Mouse (Mus musculus) adrenal gland, postnatal 4 days (tissue): ENCODE data around the gene Aunip. TPM values are rescaled to one million over a fixed set of nuclear protein-coding genes. Genes with fewer than 3 reads are reported as not detected.

Source experiments
- DNase-seq, 2 experiments: peaks; one replicate each; pipeline ENCODE4 v3.0.0; 2021 to 2022; ENCODE audit warnings: low spot score in 2 of 2, mixed read lengths in 2 of 2
- total RNA-seq, 2 experiments: library from RNA; stranded (reverse); gene quantifications; 2 replicates each; pipeline ENCODE4 v1.2.3; 2021

The Aunip gene
- total RNA-seq, 2 experiments from 2014 or later = 4.7 to 5.4 TPM

DNA sequence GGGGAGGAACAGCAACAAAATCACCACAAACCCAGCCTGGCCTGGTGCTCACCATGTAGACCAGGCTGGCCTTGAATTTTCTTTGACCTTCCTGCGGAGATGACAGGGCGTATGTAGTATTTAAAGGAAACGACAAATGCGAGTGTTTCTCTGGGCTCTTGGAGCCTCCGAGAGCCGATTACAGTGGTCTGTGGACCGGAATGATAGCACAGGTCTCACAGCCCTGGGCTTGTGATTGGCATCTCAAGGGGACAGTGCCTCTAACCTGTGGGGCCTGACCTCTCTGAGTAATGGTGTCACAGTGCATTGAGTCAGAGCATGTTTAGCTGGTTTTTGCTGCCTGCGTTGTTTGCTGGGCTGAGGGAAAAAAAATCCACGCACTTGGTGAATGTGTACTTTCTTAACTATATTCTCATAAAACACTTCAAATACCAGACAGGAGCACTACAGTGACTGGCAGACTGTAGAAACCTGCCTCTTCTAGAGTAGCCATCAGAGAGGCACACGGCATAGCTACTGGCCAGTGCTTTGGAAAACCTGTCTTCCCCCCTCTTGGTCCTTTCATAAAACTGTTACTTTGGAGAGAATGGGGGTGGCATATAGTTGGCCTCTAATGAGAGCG, 3.6 kb downstream of the Aunip start:
- no peak for DNase-seq

DNA sequence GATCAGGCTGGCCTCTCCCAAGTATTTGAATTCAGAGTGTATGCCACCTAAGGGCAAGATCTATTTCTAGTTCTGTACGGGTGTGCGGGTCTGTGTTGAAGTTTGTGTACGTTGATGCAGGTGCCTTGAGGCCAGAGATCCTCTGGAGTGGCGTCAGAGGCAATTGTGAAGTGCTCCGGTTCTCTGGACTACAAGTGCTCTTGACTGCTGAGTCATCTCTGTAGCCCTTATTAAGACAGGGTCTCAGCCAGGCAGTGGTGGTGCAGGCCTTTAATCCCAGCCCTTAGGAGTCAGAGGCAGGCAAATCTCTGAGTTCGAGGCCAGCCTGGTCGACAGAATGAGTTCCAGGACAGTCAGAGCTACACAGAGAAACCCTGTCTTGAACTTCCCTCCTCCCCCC, 4.8 kb downstream of the Aunip start:
- DNase-seq = no peak

DNA sequence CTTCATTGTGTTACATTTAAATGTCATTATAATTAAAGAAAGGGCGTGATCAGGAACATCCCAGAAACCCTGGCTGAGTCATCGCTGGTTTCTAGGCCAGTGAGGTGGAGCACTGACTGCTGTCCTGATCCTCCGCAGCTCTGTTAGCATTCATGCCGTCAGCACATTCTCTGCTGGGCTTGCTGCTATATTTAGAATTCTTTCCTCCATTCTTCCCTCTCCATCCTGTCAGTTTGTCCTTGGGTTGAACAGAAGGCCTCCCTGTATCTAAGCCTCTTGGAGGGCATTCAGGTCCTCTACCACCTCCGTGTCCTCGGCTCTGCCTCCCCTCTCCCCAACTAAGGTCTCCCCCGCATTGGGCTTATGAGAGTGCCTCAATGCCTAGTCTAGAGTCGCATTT, 6.2 kb downstream of the Aunip start:
- no peak for DNase-seq

DNA sequence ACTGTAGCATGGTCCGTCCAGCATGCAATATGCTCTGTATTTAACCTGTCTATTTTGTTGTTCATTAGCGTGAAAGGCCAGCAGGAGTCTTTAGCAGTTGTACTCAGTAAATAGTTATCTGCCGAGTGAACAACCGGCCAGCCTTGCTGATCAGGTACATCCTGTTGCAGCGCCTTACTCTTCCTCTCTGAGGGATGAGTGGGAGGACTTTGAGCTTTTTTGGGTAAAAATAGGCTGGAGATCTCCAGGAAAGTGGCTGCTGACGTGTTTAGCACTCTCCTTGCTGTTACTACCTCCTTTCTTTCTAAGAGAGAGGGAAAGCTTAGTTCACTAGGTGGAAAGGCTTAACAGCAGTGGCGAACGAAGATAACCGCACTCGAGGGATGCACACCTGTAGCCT, 6.9 kb downstream of the Aunip start:
- DNase-seq = no peak

DNA sequence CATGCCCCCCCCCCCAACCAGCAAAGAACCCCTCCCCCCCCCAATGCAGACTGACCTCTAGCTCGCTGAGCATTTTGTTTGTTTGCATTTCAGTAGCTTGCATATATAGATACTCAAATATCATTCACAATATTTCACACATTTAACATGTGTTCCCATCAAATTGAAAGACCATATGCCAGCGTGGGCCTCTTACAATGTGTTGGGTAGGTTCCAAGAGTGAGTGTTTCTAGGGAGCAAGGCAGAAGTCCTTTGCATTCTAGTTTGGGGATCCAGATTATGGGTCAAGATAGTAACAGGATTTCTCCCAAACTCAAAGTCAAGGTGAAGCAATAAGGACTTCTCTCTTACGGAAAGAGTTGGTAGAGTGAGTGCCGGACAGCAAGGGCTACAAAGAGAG, 7.7 kb downstream of the Aunip start:
- no peak for DNase-seq

DNA sequence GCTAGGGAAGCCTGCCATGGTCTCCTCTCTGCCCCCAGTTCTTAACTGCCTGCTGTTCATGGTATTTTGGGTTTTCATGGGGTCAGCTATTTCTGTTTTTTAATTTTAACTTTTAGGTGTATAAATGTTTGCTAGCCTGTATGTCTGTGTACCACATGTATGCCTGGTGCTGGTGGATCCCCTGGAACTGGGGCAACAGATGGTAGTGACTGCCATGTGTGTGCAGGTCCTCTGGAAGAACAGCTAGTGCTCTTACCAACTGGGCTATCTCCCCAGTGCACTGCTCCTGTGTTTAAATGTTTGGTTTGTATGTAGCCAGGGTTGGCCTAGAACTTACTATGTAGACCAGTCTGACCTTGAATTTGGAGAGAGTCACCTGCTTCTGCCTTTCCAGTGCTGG, 8.5 kb downstream of the Aunip start:
- DNase-seq = no peak

DNA sequence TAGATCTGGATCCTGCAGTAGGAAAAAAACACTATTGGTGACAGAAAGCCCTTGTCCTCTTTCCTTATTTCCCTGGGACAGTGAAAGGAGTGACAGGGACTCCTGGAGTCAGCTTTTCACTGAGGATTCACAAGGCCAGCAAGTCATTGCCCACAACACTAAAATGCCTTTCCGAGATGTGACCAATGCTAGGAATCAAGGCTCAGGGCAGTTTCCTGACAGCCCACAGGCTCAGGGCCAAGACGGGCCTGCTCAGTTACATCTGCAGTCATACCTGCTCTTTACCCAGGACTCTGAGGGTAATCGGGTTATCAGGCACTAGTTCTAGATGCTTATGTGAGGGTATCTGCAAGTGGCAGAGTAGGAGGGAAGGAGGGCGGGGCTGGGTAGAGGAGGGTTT, 12.6 kb downstream of the Aunip start:
- no peak for DNase-seq

DNA sequence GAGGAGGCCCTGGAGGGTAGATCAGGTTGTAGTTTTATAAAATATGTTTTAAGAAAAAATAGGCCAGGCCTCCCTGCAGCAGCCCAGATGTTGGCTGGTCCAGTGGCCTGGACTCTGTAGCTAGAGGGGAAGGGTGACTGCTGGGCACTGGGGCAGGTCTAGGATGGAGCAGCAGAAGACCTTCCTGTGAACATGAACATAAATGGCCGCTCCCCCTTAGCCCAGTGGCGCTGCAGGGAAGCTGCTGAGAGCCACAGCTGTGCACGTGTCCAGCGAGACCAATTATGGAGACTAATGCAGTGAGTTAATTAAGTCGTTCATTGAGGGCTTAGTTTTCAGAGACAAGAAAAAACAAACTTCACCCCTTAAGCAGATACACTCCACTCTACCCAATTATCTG, 15.0 kb downstream of the Aunip start:
- DNase-seq = no peak

DNA sequence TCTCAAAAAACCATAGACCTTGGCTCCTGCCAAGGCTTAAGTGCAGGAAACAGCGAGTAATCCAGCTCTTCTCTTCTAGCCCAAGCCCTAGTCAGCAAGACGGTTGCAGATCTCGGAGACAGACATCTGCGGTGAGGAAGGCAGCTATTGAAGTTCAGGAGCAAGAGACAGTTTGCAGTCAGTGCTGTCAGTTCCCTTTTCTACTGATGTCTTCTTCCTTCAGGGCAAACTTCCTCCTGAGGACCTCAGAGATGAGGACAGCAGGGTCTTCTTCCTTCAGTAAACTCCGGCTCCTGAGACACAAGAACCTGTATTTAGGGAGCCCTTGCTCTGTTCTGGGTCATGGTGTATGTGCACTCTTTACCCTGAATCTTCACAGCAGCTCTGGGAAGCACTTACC, 15.4 kb downstream of the Aunip start:
- DNase-seq = no peak

DNA sequence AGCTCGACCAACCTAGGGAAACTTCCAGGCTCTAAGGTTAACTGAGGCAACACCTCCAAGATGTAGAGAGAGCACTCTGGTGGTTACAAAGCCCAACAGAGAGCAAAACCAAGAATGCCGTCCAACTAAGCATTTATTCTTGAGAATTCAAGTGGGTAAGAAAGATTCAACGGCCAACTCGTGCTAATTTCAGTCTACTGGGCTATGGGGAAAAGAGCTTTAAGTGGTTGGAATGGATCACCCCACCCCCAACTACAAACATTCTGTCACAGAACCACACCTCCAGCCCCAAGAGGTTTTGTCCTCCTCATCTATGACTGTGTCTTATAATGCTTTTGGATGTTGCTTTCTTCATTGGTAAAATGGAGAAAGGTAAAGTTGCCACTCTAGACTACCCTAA, 22.1 kb downstream of the Aunip start:
- no peak for DNase-seq

DNA sequence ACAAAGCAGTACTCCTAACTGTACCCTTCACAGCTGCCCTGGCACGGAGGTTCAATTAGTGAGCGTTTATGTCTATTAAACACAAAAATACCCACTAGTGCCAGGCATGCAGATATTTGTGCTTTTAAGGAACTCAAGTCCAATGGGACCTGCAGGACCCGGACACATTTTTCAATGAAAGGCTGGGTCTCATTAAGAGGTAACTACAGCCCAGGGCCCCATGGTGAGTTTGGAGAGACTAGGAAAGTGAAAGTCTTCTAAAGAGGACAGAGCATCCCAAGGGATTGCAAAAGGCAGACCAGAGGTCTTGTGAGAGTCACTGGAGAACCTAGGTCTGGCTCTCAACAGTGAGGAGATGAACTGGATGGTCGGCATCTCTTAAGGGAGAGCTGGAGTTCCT, 22.6 kb downstream of the Aunip start:
- no peak for DNase-seq

DNA sequence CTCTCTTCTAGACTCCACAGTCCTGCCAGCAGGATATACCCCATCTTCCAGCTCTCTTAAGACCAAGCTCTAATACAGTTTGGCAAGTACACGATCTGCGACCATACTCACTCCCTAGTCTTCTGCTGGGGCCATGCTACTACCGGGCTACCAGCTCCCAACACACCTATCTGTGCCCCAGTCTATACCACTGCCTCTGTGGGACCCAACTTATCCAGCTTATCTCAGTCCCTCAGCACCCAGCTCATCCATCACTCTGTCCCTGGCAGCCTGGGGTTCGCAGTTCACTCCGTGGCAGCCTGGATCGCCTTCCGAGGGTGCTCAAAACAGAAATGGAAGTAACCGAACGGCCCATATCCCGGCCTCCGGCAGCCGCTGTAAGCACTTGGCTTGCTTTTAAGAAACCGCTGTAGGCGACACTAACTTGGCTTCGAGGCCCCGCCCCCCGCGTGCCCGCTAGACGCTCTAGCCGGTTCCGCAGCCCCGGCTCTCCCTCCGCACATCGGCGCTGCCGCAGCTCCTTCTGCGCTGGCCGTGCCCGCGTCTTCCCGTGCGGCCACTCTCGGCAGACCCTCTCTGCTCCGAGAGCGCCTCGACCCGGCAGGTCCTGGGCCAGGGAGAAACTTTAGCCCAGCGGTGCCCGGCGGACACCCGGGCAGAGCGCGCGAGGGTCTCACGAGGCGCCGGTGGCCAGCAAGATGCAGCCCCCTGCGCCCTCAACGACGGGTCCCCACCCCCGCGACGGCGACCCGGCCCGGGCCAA, 23.5 kb downstream of the Aunip start:
- DNase-seq = peak in 1 of 2 experiments; percentile 47

DNA sequence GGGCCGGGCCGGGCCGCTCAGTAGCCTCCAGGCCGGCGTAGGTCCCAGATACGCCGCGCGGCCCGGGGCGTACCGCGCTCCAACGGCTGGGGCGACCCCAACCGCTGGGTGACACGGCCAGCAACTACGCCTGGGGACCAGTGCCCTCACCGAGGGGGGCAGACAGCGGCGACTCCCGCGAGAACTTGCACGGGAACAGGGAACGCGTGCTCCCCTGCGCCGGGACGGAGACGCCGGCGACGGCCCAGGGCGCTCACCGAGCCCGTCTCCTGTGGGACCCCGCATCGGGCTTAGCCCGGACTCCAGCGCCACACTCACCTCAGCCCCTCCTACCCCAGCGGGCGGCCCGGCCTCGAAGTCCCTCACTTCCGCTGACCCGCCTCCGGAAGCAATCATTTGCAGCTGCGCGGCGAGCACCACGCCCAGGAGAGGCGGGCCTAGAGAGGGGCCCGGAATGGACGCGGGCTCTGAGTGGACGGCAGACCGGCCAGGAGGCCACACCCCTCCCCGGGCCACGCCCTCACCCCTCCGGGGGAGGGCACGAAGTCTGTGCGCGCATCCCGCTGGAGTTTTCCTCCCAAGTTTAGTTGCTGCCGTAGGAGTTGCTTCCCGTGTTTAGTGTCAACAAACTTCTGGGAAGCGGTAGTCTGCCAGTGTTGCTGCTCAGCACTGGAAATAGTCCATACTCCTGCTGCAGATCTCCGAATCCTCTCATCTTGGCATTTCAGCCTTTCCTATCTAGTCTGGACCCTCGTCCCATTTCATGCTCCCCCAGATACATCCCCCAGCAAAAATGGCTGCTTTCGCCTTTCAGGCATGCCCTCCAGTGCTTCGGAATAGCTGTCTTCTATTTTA, 24.4 kb downstream of the Aunip start, which contains the start of gene Mtfr1l:
TSS of gene Mtfr1l (minus strand) at position 456 of the 855 bp plus-strand sequence.
- peak; percentile 93 to 97 for DNase-seq

DNA sequence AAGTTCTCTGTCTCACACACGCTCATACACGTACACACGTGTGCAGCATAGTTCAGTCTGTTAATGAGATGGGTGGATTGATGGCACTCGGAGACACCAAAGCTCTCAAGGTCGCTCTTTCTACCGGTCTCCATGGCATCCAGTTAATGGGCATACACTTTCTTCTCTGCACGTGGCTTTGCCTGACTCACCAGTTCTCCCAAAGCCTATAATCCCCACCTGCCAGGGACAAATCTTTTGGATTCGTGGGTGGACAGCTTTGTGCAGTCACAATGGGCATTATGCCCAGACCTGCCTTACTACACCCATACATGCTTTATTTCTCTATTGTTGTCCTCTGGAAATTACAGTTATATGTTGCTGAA, 25.0 kb downstream of the Aunip start:
- no peak for DNase-seq

DNA sequence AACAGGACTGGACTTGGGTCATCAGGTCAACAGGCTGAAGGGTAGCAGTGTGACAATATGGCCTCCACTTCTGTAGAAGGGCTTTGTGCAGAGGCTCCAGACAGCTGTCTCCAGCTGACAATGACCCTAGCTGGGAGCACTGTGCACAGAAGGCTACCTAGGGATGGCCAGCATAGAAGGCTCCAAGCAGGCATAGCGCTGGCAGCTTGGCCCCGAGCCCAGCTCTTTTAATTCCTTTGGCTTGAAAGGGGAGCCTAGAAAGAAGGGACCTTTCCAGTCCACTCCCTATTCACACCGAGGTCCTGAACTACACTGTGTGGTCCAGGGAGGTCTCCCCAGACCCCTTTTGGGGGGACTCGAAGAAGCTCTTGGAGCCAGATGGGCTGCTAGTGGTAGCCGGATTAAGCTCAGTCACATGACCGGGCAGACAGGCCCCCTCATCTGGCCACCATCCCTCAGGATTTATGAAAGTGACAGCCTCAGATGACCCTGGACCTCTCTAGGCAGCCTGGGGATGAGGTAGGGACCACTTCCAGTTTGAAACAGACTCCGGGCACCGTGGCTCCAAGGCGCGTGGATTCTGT, 28.3 kb downstream of the Aunip start:
- DNase-seq = no peak

DNA sequence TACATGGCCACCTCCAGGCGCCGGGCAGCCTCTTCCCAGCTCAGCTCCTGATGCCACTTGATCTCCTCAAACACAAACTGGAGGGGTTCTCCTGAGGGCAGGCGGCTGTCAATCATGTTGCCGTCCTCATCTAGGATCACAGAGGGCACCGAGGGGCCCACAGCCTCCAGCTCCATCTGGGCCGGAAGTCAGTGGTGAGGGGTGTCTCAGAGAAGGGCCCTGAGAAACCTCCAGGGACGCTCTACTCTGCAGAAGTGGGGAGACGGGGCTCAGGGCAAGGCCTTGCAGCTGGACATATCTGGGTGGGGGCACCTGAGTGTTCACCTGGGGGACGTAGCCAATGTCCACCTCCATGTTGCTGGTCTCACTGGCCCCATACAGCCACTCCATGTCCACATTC, 31.9 kb downstream of the Aunip start:
- DNase-seq = no peak

DNA sequence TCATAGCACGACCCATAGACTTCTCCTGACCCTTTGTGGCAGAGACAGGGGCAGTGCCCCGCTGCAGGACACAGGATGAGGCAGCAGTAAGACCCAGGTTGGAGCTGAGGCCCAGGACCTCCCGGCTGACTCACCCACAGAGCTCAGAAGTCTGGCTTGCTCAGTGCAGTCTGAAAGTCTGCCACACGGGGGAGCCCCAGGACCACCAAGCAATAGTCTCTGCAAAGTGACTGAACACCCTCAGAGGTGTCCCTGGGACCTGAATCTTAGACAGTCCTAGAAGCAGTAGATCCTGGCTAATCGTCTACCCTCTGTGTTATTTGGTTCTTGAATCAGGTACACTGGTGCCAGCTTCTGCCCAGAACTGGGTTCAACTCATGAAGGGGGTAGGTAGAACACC, 32.5 kb downstream of the Aunip start:
- peak; percentile 87 to 94 for DNase-seq

DNA sequence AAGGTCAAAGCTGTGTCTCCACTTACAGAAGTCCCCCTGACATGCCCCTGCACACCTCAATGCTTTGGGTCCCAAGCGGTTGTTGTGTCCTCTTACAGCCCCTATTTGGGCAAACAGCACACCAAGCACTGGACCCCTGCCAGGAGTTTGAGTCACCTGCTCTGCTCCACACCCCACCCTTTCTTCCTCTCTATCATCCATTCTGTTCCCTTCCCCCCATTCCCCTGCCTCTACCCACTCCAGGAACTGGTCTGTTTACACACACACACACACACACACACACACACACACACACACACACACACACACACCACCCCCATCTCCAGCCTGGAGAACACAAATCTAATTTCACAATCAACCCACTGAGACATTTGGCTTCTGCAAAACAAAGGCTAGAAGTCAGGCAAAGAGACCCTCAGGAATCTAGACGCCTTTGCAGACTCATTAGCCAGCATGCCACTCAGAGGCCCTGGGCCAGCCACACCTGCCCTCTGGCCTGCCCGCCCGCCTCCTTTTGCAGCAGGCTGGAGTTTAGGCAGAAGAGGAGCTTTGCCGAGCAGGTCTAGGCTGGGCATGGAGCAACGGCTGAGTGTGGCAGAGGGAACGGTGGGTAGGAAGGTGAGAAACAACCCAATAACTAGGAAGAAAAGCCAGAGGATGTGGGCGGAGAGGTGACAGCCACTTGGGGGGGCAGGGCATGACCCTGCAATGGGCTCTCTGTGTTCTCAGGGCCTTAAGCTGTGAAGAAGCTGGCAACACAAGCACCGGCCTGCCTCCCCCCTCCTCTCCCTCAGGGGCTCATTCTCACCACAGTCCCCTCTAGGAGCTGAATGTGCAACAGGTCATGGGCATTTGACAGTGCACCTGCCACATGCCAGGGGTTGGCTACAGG, 36.3 kb downstream of the Aunip start:
- DNase-seq = no peak

DNA sequence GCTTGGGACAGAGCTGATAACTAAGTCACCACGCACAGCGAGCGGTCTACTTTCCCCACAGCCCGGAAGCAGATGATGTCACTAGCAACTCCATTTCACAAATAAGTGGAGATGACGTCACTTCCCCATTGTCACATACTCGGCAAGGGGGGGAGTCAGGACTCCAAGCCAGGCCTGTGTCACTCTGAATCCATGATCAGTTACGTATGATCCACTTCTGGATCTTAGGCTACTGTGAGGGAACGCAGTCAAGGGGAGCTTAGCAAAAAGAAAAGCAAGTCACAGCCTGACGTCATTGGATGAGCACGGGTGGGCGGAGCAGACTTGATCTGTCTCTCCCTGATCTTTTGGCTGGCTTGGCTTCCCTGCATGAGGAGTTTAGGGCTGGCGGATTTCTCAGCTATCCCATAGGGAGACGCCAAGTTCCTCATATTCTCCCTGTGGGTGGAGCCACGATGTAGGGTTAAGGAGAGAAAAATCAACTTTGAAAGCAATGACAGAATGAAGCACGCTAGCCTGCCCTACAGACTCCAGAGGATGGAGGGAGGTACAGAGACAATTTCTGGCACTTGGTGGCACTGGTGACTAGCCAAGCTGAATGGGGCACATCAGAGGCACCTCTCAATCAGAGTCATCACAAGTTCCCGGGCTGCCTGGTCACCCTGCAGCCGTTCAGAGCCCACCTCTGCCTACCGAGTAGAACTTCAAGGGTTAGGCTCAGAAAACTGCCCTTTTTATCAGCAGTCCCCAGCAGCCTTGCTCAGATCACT, 37.6 kb downstream of the Aunip start:
- DNase-seq = no peak

DNA sequence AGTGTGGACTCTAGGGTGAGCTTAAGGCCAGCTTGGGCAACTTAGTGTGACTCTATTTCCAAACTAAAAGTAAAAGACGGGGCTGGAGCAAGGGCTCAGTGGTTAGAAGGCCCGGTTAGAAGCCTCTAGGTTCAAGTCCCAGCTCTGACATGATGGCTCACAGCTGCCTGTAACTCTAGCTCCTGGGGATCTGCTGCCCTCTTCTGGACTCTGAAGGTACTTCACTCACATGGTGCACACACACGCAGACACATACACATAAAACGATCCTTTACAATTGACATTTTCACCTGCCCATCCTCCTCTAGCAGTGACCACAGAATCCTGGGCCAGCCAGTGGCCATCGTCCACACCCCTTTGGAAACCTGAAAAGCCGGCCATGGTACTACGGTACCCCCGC, 39.1 kb downstream of the Aunip start:
- DNase-seq = no peak
